Mouse (Mus musculus) embryonic facial prominence, embryonic 12.5 days (tissue): ENCODE data around the gene Olfr620. TPM values are rescaled to one million over a fixed set of nuclear protein-coding genes. Genes with fewer than 3 reads are reported as not detected.

Experiments used
- ATAC-seq: fragments of 200-750 bp; cut with Nextera tagmentation; 2 replicates; pipeline ENCODE4 v1.8.0; 2017; ENCODE audit not compliant: insufficient number of reproducible peaks, insufficient read depth, low FRiP score, low TSS enrichment
- H3K27ac ChIP-seq: fragments of 300-500 bp; sonication (generic); 2 replicates; pipeline ENCODE4 v1.5.1; 2016; ENCODE audit warnings: mild to moderate bottlenecking
- H3K27me3 ChIP-seq: fragments of 300-500 bp; sonication (generic); 2 replicates; pipeline ENCODE4 v1.6.1; 2016; ENCODE audit warnings: mild to moderate bottlenecking, moderate library complexity
- H3K36me3 ChIP-seq: fragments of 300-500 bp; sonication (generic); 2 replicates; pipeline ENCODE4 v1.6.1; 2016; ENCODE audit warnings: mild to moderate bottlenecking
- H3K4me1 ChIP-seq: fragments of 300-500 bp; sonication (generic); 2 replicates; pipeline ENCODE4 v1.6.1; 2016
- H3K4me2 ChIP-seq: fragments of 300-500 bp; sonication (generic); replicated peaks from 2 replicates; pipeline ENCODE4 v1.6.1; 2016; ENCODE audit warnings: mild to moderate bottlenecking, moderate library complexity
- H3K4me3 ChIP-seq: fragments of 300-500 bp; sonication (generic); 2 replicates; pipeline ENCODE4 v1.5.1; 2016; ENCODE audit warnings: mild to moderate bottlenecking
- H3K9ac ChIP-seq: fragments of 300-500 bp; sonication (generic); 2 replicates; pipeline ENCODE4 v1.6.1; 2016; ENCODE audit warnings: mild to moderate bottlenecking, moderate library complexity
- H3K9me3 ChIP-seq: fragments of 300-500 bp; sonication (generic); 2 replicates; pipeline ENCODE4 v1.6.1; 2016; ENCODE audit warnings: mild to moderate bottlenecking, moderate library complexity
- WGBS: fragments of 180-500 bp; shearing (Covaris S2); methylation state at CpG from one replicate; pipeline ENCODE4 v1.1.7; 2016; 5-methylcytosine and 5-hydroxymethylcytosine counted together
- polyA plus RNA-seq: library from polyadenylated mRNA; unstranded; fragments of >200 nt; fragmentation: Nextera tagmentation; extraction: Ambion mirVana; gene quantifications from 2 replicates; pipeline ENCODE4 v1.2.1, GENCODE M21; 2016

Gene Olfr620
- polyA plus RNA-seq, result not detected in 2 replicates

DNA sequence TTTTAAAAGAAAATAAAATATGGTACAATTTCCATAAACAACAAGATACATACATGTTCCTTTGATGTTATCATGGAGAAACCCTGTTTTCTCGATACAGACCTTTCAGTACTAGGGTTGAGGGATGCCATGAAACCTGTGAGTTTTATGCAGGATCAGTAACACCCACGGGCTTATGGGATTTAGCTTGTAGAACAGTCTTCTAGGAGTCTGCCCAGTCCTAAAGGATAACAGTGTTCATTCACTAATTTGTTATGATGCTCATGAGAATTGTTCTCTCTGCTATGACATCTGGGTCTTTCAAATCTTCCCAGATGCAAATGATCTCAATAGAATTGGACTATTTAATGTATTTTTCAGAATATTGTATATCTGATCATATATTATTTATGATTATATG is at the start of gene Olfr620:
Gene Olfr620, minus strand, starts transcription at position 101 of the 400 bp plus-strand sequence.
- no peaks in the 10 kb centered on the region for H3K27me3 ChIP-seq
- no peaks in the 10 kb centered on the region for H3K9me3 ChIP-seq
- no peak within 1 kb of the TSS for H3K4me3 ChIP-seq
- ATAC-seq, result no peak
- H3K4me1 ChIP-seq, result no peaks in the 10 kb centered on the region
- H3K36me3 ChIP-seq, result no peaks in the 10 kb centered on the region
- no peak within 1 kb of the TSS for H3K4me2 ChIP-seq
- 73% methylated on average over 2 of the region's 2 CpGs for WGBS
- no peak within 1 kb of the TSS for H3K27ac ChIP-seq
- H3K9ac ChIP-seq, result no peak within 1 kb of the TSS

DNA sequence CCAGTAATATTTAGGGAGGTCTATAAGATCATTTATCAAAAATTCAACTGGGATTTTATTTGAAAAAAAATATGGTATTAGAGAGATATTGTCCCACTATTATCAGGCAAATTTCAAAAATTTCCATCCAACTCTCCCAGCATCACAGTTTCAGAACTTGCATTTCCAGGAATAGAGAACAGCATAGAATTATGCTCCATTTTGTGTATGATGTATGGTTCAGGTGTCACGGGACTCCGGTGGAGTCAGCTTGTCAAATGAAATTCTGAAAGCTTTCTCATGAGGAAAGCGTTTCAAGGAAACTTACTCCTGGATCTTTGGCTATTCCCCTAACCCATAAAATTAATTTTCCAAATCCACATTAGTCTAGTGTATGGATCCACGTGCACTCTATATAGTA is 31.7 kb upstream of the Olfr620 start:
- ATAC-seq, result no peak
- H3K36me3 ChIP-seq, result no peaks in the 10 kb centered on the region
- no peak overlapping the region for H3K4me2 ChIP-seq
- no peaks in the 10 kb centered on the region for H3K4me1 ChIP-seq
- no peaks in the 10 kb centered on the region for H3K27me3 ChIP-seq
- no peak overlapping the region for H3K4me3 ChIP-seq
- WGBS, result 85% methylated on average over 4 of the region's 4 CpGs
- no peaks in the 10 kb centered on the region for H3K9me3 ChIP-seq
- H3K27ac ChIP-seq, result no peak overlapping the region
- H3K9ac ChIP-seq, result no peak overlapping the region

DNA sequence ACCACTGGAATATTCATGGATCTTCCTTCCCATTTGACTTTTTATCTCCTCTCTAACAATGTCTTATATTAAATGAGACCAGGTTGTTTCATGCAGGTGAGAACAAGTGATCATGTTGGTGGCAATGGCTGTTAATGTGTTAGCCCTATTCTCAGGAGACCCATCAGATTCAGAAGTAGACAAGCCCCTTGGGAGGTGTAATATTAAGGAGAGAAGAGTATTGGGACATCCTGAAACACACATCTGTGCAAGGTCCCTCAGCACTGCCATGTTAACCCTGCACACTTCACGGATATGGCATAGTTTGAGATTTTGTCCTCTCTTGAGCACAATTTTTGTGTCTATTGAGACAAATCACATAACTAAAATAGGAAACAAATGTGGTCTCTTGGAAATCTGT is 30.3 kb upstream of the Olfr620 start, which contains the start of gene Olfr622:
Gene Olfr622, minus strand, starts transcription at position 101 of the 400 bp plus-strand sequence.
- H3K27me3 ChIP-seq, result no peaks in the 10 kb centered on the region
- no peaks in the 10 kb centered on the region for H3K36me3 ChIP-seq
- WGBS, result 69% methylated on average over 1 of the region's 1 CpGs
- no peaks in the 10 kb centered on the region for H3K4me1 ChIP-seq
- no peak within 1 kb of the TSS for H3K27ac ChIP-seq
- no peak within 1 kb of the TSS for H3K9ac ChIP-seq
- H3K4me2 ChIP-seq, result no peak within 1 kb of the TSS
- H3K9me3 ChIP-seq, result no peaks in the 10 kb centered on the region
- no peak within 1 kb of the TSS for H3K4me3 ChIP-seq
- no peak for ATAC-seq

DNA sequence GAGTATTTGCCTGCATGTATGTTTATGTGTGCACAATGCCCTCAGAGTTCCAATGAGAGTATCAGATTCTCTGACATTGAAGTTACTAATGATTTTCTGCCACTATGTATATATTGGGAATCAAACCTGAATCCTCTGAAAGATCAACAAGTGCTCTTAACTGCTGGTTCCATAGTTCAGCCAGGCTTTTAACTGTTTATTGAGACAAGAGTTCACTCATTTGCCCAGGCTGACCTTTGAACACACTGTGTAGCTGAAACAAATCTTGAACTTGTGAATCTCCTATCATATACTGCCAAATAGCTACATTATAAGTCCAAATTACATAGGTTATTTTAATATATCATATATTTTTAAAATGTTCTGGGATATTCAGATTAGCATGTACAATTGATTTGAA is 24.5 kb upstream of the Olfr620 start:
- no peaks in the 10 kb centered on the region for H3K4me1 ChIP-seq
- ATAC-seq, result no peak
- no peak overlapping the region for H3K27ac ChIP-seq
- H3K27me3 ChIP-seq, result no peaks in the 10 kb centered on the region
- no peaks in the 10 kb centered on the region for H3K9me3 ChIP-seq
- H3K9ac ChIP-seq, result no peak overlapping the region
- no peaks in the 10 kb centered on the region for H3K36me3 ChIP-seq
- H3K4me3 ChIP-seq, result no peak overlapping the region
- no peak overlapping the region for H3K4me2 ChIP-seq

DNA sequence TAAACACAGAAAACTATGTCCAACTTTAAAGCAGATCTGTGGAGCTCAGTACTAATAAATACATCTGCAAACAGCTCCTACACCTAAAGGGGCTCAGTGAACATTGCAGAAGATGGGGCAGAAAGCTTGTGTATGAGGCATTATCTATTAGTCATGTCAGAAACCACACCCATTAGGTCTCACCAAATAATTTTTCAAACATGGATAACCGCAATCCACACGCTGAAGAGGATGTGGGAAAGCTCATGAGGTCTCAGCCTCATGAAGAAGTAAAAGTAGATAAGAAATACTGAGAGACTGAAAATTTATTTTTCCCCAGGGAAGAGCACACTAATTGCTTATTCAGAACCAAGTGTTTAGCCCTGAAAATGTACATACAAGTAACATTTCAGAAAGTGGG is 4.9 kb downstream of the Olfr620 start:
- Histone ChIP-seq H3K27ac (no peak overlapping the region), H3K9ac (no peak overlapping the region), H3K36me3 (no peaks in the 10 kb centered on the region), H3K4me3 (no peak overlapping the region), H3K4me1 (no peaks in the 10 kb centered on the region), H3K9me3 (no peaks in the 10 kb centered on the region), H3K4me2 (no peak overlapping the region), H3K27me3 (no peaks in the 10 kb centered on the region)
- WGBS, result 85% methylated on average over 2 of the region's 2 CpGs
- no peak for ATAC-seq

DNA sequence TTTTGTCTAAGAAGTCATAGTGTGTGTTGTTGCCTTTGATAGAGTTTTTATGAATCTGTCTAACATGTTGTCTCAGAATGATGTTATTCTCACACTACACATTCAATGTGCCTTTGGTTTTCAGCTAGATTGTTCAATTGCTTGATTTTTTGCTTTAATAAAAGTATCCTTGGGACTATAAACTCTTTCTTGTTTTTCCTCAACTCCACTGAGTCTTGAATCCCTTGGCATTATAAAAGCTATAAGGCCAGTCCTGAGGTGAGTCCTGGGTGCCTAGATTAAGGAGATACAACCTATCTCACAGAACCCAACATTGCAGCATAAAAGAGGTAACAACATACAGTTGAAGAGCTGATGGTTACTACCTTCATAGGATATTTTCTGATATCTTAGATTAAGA is 12.1 kb downstream of the Olfr620 start, which contains the start of gene Olfr619:
Gene Olfr619, plus strand, starts transcription at position 301 of the 400 bp plus-strand sequence.
- ATAC-seq, result no peak
- H3K27me3 ChIP-seq, result no peaks in the 10 kb centered on the region
- H3K9ac ChIP-seq, result no peak within 1 kb of the TSS
- no peak within 1 kb of the TSS for H3K4me3 ChIP-seq
- H3K27ac ChIP-seq, result no peak within 1 kb of the TSS
- H3K4me2 ChIP-seq, result no peak within 1 kb of the TSS
- no peaks in the 10 kb centered on the region for H3K36me3 ChIP-seq
- no peaks in the 10 kb centered on the region for H3K4me1 ChIP-seq
- no peaks in the 10 kb centered on the region for H3K9me3 ChIP-seq

DNA sequence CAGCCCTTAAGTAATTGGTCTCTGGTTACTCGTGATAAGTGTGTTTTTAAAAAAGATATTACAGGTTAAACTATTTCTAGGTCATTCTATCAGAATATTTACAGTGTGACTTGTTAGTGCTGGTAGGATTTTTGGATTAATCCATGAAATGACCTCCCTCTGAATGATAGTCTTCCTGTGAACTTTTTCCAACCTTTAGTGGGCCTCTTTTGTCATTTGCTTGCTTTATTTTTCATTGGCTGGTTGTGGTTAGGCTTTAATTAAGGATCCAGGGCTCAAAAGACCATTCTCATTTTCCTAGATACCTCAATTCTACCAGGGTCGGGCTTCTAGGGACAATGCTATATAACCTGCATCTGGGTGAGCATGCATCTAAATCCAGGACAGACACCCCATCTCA is 22.5 kb downstream of the Olfr620 start, which contains the start of gene Olfr618:
Gene Olfr618, plus strand, starts transcription at position 301 of the 400 bp plus-strand sequence.
- Histone ChIP-seq H3K9ac (no peak within 1 kb of the TSS), H3K36me3 (no peaks in the 10 kb centered on the region), H3K4me1 (no peaks in the 10 kb centered on the region), H3K4me2 (no peak within 1 kb of the TSS), H3K4me3 (no peak within 1 kb of the TSS), H3K27me3 (no peaks in the 10 kb centered on the region), H3K9me3 (no peaks in the 10 kb centered on the region), H3K27ac (no peak within 1 kb of the TSS)
- no peak for ATAC-seq
- WGBS, result 59% methylated on average over 2 of the region's 2 CpGs

DNA sequence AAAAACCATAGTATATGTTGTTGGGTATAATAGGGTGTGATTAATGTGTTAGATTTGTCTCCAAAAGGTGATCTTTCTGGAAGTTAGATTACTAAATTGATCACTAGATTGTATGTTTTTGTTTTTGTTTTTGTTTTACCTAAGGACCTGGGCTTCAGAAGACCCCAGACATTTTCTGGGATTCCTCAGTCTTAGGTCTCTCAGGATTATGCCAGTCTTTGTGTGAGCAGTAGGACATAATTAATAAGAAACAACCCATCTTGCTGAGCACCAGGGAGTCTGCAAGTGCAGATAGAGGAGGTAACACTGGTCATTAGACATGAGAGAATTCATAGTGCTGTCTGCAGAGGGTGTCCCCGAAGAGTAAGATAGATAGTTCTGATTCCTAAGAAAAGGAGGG is 39.6 kb downstream of the Olfr620 start, which contains the start of gene Olfr617:
Gene Olfr617, plus strand, starts transcription at position 301 of the 400 bp plus-strand sequence.
- Histone ChIP-seq H3K4me2 (no peak within 1 kb of the TSS), H3K4me1 (no peaks in the 10 kb centered on the region), H3K9me3 (no peaks in the 10 kb centered on the region), H3K27me3 (no peaks in the 10 kb centered on the region), H3K36me3 (no peaks in the 10 kb centered on the region), H3K4me3 (no peak within 1 kb of the TSS), H3K27ac (no peak within 1 kb of the TSS), H3K9ac (no peak within 1 kb of the TSS)
- WGBS, result 81% methylated on average over 1 of the region's 1 CpGs
- no peak for ATAC-seq

DNA sequence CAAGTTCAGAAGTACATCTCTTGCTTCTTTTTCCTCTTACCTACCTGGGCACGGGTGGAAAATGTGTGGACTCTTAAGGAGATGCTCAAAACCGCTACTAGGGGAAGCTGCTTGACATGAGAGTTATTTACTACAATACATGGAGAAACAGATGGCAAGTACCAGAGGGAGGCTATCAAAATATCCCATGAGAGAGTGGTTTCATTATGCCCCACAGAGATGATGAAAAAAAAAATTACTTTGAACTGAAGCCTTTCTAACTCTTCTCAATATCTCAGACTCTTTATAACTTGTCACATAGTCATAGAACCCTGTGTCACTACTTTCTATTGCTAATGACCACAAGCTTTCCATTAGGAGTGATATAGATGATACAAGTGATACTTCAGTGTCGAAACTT is 43.3 kb downstream of the Olfr620 start, which contains the start of gene Olfr616:
Gene Olfr616, minus strand, starts transcription at position 101 of the 400 bp plus-strand sequence.
- Histone ChIP-seq H3K9ac (no peak within 1 kb of the TSS), H3K9me3 (no peaks in the 10 kb centered on the region), H3K4me2 (no peak within 1 kb of the TSS), H3K27me3 (no peaks in the 10 kb centered on the region), H3K4me3 (no peak within 1 kb of the TSS), H3K4me1 (no peaks in the 10 kb centered on the region), H3K27ac (no peak within 1 kb of the TSS), H3K36me3 (no peaks in the 10 kb centered on the region)
- WGBS, result 77% methylated on average over 3 of the region's 3 CpGs
- no peak for ATAC-seq

DNA sequence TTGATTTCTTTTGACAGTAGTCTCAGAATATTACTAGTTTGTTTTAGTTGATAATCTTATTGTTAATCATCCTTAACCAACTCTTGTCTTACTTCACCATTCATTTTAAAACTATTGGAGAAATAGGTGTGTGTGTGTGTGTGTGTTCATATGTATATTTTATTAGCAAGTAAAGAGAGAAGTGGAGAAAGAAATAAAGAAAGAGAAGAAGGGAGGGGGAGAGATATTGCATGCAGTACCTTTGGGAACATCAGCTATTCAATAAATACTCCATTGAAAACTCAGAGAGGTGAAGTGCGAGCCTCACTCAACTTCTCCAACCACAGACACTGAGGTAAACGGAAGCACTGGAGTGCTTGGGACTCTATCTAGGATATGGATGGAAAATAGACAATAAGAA is 56.6 kb downstream of the Olfr620 start, which contains the start of gene Olfr615:
Gene Olfr615, plus strand, starts transcription at position 301 of the 400 bp plus-strand sequence.
- no peak within 1 kb of the TSS for H3K27ac ChIP-seq
- H3K4me3 ChIP-seq, result no peak within 1 kb of the TSS
- no peak within 1 kb of the TSS for H3K9ac ChIP-seq
- no peaks in the 10 kb centered on the region for H3K4me1 ChIP-seq
- 75% methylated on average over 2 of the region's 2 CpGs for WGBS
- no peaks in the 10 kb centered on the region for H3K9me3 ChIP-seq
- H3K27me3 ChIP-seq, result no peaks in the 10 kb centered on the region
- no peak within 1 kb of the TSS for H3K4me2 ChIP-seq
- no peak for ATAC-seq
- no peaks in the 10 kb centered on the region for H3K36me3 ChIP-seq
